Mouse (Mus musculus) ovary, postnatal 36 days (tissue): Measurements from ENCODE around the gene Pjvk.
A peak's percentile ranks its signal among the peaks of the same experiment; 100 is the strongest.
"Not testable (repeated sequence)": the region's sequence is repeated elsewhere in the genome, so short reads cannot be mapped to it uniquely, and the experiment has no call there.

Experiments used
- DNase-seq: peaks from one replicate; pipeline ENCODE4 v3.0.0; 2022; ENCODE audit warnings: low spot score, mixed read lengths

Gene Pjvk

GRCm38 (mm10) chr2:76647883-76648570 is at the start of gene Pjvk, which contains the start of gene Prkra:
Gene Pjvk (plus strand): TSS chr2:76648476.
Gene Prkra (minus strand): TSS chr2:76648015.
- DNase-seq = peak; percentile 98

- DNase-seq = peak; percentile 11
Measured at GRCm38 (mm10) chr2:76599214-76599613, 49.1 kb upstream of the Pjvk start.

GRCm38 (mm10) chr2:76602256-76602655 is 46.0 kb upstream of the Pjvk start:
- no peak for DNase-seq

DNA sequence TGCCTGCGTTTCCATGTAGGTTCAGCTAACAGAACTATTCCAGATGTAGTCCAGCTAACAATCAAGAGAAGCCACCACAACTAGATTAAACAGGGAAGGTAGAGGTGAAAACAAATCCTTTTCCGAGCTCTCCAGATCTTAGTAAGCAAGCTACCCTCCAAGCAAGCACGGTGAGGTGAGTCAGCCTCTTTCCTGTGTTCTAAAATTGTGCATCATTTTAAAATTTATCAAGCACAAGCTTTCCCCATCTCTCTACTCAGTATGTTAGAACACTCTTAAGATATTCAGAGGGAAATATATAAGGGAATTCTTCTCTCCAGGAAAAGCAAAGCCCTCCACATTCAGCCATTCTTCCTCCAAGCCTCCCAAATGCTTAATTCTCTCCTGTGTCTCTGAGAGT is 41.6 kb upstream of the Pjvk start:
- no peak for DNase-seq

GRCm38 (mm10) chr2:76610326-76611104 is 37.8 kb upstream of the Pjvk start:
- DNase-seq = no peak

DNA sequence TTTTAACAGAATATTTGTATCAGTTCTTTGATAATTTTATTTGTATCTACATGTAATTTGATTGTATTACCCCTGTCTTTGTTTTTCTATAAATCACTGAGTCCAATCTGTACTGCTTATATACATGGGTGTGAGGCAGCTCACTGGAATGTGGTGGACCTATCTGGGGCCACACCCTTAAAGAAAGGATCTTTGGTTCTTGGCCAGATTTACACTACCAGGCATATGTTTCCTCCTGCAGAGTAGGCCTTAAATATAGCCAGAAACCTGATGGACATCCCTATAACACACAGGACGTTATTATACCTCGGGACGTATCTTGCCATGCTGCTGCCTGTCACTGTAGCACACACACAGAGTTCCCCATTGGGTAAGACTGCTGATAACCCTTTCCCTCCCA is 36.3 kb upstream of the Pjvk start:
- no peak for DNase-seq

DNA sequence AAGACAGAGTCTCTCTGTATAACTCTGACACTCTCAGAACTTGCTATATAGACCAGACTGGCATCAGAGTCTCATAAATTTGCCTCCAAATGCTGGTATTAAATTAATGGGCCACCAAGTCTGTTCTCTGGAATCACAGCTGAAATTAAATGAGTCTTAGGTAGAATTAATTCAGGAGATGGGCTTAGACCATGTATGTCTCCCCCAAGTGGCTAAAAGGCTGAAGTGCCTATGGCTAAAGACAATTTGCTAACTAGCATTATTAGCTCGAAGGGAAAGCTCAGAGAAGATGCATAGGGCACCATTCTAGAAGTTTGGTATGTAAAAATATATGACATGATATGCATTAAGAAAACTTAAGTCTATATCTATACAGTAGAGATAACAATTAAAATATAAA is 30.2 kb upstream of the Pjvk start:
- no peak for DNase-seq

DNA sequence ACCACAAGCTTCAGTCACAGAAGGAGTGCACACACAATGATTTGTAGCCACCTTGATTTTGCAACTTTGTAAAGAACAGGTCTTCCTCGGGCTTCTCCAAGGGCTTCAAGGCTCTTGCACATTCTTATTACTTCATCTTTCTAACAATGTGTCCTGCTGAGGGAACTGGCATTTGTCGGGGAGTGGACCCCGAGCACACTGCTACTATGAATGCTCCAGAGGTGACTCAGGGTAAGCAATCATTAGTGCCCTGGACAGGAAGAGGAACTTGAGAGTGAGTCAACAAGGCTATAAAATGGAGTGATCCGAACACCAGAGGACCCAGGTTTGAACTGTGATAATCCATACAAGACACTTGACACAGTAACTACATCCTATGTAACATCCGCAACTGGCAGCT is 28.1 kb upstream of the Pjvk start:
- DNase-seq = no peak

DNA sequence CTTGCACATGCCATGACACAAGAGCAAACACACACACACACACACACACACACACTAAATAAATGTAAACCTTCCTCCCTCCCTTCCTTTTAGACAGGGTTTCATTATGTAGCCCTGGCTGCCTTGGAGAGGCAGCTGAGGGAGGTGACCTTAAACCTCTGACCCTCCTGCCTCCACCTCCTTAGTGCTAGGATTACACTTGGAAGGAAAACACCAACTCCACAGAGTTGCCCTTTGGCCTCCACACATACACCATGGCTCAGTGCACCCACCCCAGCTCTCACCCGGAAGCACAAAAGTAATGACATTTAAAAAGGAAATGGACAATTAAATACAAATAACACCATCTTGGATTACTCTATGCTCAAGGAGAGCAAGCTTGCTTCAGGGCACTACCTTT is 26.6 kb upstream of the Pjvk start:
- DNase-seq = no peak

DNA sequence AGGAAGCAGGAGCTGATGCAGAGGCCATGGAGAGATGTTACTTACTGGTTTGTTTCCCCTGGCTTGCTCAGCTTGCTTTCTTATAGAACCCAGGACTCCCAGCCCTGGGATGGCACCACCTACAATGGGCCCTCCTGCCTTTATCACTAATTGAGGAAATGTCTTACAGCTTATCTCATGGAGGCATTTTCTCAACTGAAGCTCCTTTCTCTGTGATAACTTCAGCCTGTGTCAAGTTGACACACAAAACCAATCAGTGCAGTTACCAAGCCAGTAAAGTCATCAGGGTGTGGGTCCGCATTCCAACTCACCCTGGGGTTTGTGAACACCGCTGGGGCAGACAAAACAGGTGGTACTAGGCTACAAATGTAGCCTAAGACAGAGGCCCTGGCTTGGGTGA is 26.0 kb upstream of the Pjvk start:
- DNase-seq = not testable (repeated sequence)

- no peak for DNase-seq
Measured at GRCm38 (mm10) chr2:76630293-76630692, 18.0 kb upstream of the Pjvk start.

DNA sequence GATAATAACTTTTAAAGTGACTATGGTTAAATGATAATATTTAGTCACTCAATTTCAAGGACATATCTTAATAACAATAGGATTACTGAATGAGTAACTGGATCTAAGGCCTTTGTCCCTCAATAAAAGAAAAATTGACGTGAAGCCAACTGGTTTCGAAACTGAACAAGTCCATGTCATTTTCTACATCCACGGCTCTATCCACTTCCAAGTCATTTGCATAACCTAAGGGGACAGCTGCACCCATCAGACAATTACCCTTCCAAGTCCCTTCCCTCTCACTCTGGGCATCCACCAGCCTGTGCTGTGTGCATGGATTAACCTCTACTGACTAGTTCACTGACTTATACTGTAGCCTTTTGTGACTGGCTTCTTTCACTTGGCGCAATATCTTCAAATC is 16.7 kb upstream of the Pjvk start:
- DNase-seq = no peak

DNA sequence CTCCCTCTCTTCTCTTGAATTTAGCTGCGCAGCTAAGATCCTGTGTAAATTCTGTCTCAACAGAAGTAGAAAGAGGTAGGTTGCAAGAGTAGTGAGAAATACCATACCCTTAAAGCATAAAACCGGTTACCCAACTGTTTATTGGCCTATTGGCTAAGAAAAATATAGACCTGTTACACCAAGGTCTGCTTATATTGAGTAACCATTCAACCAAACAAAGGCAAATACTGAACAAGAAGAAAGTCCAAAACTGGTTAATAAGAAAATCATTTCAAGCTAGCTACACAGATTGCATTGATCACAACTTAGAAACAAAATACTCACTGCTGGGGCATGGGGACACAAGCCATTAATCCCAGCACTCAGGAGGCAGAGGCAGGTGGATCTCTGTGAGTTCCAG is 8.6 kb upstream of the Pjvk start:
- no peak for DNase-seq

DNA sequence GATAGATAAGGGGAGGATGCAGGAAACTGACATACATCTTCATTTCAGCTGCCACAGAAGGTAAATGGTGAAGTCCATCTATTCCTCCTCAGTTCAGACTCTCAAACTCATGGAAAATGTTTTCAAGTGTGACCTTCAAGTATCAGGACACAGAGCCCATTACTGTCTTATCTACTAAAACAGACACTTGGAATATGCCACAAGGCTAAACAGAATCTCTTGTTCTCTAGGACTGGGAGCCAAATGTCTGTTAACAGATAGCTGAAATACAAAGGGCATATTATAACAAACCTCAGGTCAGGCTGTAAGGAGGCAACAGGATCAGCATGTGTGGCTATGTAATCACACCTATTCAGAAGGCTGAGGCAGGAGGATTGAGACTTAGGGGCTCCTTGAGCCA is 4.5 kb upstream of the Pjvk start:
- DNase-seq = no peak

DNA sequence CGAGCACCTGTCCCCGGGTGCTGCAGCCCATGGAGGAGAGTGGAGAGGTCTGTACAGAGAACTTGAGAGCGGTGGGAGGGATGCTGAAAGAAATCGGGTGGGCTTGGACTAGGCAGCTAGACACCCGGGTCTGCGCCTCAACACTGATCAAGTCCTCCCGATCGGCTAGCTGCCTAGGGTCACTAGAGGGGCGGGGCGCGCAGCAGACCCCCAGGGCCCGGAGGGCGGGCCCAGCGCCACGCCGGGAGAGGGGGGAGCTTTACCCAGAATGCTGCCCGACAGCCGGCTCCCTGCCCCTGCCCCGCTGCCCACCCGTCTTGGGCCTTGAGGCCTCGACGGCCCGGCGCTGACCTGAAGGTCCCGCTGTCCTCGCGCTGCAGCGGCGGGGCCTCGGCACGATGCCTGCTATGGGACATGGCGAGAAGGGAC is 821 bp upstream of the Pjvk start:
- DNase-seq = no peak

DNA sequence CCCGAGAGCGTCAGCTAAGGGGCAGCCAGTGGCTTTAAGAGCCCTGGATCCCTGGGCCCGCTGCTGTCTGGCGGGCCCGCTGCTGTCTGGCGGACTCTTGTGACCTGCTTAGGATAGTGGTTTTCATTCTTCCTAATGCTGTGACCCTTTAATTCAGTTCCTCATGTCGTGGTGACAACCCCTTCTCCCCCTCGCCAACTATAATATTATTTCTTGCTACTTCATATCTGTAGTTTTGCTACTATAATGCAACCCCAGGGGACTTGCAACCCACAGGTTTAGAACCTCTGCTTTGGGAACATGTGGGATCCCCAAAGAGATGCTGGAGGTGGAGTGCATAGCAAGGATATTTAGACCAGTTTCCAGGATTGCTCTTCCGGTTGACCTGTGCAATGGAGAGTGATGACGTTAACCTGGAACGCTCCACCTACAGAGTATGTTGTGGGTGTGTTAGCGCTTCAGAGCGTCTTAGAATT is 428 bp downstream of the Pjvk start:
- no peak for DNase-seq

GRCm38 (mm10) chr2:76653070-76653469 is 4.8 kb downstream of the Pjvk start:
- no peak for DNase-seq

- DNase-seq = no peak
Measured at GRCm38 (mm10) chr2:76654646-76655045, 6.4 kb downstream of the Pjvk start.

GRCm38 (mm10) chr2:76655444-76655843 is 7.2 kb downstream of the Pjvk start:
- no peak for DNase-seq

DNA sequence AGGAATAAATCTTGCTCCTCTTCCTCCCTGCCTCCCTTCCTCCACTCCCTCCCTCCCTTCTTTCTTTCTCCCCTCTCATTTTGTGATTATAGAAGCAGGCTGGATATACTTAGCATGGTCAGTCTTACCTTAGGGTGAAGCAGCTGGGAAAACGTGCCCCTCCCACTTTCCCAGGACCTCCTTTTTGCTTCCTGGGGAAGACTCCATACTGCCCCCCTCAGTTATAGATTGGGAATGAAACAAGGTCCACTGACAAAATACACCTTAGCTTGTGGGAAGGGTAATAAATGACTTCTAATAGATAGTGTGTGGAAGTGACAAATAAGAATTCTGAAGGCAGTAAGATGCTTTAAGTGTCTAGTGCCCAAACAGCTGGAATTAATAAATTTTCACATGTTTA is 7.7 kb downstream of the Pjvk start:
- no peak for DNase-seq

DNA sequence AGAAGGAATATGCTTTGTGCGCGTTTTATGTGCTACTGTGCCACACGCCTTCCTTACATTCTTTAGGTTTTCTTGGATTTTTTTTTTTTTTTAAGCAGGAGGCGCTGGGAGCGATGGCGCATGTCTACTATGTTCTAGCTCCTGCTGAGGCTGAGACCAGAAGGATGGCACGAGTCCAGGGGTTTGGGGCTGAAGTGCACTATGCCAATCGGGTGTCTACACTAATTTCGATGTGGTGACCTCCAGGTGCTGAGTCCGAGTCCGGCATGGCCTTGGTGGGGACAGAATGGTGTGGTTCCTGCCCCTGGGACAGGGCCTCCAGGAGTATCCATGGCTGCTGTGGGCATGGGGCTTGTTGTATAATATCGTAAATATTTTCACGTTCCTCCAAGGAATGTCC is 10.3 kb downstream of the Pjvk start:
- no peak for DNase-seq

- no peak for DNase-seq
Measured at GRCm38 (mm10) chr2:76659419-76659818, 11.1 kb downstream of the Pjvk start.

DNA sequence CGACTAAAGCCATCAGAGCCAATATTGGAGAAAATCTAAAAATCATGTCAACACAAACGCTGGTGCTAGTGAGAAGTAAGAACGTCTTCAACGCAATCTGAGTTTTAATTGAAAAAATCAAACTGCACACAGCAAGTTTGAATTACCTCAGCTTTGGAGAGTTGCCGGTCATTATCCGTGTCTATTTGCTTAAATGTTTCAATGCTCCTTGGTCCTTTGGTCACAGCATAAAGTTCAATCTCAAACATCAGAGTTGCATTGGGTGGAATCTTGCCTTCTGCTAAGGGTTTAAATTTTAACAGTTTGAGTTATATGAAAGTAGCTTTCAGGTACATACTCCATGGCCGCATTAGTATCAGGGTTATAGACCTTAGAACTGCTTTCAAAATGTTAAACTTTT is 17.3 kb downstream of the Pjvk start:
- no peak for DNase-seq

DNA sequence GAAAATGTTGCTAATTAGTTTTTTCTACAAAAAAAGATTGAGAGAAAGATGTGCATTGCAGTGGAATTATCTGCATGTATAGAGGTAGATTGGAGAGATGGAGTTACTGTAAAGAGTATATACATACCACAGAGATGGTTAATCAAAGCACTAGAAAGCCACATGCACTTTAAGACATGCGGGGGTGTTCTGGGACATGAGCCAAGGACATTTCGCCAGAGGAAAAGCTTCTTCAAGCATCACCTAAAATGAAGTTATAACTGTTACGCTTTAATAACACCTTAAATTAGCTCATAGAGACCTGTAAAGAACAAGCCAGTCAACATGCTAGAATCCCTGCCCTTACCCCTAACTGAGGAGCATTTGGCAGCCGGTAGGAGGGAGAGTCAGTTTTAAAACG is 18.9 kb downstream of the Pjvk start:
- DNase-seq = no peak
